Mouse (Mus musculus) megakaryocyte, embryonic 14.5 days (primary cell): ENCODE data around the gene Rnls.

Source experiments
- FLI1 ChIP-seq: IDR thresholded peaks from 2 replicates; pipeline ENCODE4 v1.6.1; 2012; ENCODE audit warnings: low read length, inconsistent platforms, mixed read lengths
- GATA1 ChIP-seq: IDR thresholded peaks from 3 replicates; pipeline ENCODE4 v1.6.1; 2012; ENCODE audit warnings: mixed read lengths, low read length, inconsistent platforms, borderline replicate concordance

GRCm38 (mm10) chr19:33100031-33100430, 292.1 kb downstream of the Rnls start:
- TF ChIP-seq GATA1 (no peak), FLI1 (no peak)
